Mouse (Mus musculus) CD4-positive helper T cell, adult 2 months (primary cell): Measurements from ENCODE around the gene Oxct1.

Experiments used
- DNase-seq: peaks from one replicate; pipeline ENCODE4 v3.0.0-alpha.2; 2012; ENCODE audit warnings: low read depth, missing footprints, low spot score

Oxct1 gene

DNA sequence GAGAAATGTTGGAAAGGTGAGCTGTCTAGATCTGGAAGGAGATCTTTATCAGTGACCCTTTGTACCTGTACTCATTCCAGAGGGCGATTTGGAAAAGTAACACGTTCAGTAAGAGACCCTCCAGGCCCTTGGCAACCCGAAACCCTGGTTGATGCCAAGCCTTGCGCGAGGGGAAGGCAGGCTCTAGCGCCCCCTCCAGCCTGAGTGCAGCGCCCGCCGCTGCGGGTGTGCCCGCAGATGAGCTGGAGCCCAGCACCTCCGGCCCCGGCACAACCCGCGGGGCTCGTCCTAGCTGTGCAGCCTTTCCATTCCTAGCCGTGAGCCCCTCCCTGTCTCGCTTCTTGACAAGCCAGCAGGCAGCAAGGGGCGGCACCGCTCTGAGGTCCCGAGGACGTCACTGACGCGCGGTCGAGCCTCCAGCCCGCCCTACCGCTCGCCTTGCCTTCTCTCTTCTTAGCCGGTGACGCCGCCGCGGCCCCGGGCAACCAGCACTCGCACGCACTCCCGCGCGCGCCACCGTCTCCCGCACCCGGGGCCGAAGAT lies at the start of gene Oxct1:
Gene Oxct1 (plus strand): TSS at position 153 of the 543 bp plus-strand sequence.
- peak; percentile 91 for DNase-seq

GRCm38 (mm10) chr15:3978279-3978678 lies 47.9 kb upstream of the Oxct1 start:
- DNase-seq: no peak

GRCm38 (mm10) chr15:3979061-3979848 lies 46.9 kb upstream of the Oxct1 start, which contains the start of gene Fbxo4:
Gene Fbxo4, minus strand, starts transcription at chr15:3979573.
- DNase-seq: peak; percentile 81

- peak; percentile 29 for DNase-seq
Observed at GRCm38 (mm10) chr15:3979871-3980270, 46.3 kb upstream of the Oxct1 start.

GRCm38 (mm10) chr15:3982732-3983131 lies 43.5 kb upstream of the Oxct1 start:
- DNase-seq: no peak

DNA sequence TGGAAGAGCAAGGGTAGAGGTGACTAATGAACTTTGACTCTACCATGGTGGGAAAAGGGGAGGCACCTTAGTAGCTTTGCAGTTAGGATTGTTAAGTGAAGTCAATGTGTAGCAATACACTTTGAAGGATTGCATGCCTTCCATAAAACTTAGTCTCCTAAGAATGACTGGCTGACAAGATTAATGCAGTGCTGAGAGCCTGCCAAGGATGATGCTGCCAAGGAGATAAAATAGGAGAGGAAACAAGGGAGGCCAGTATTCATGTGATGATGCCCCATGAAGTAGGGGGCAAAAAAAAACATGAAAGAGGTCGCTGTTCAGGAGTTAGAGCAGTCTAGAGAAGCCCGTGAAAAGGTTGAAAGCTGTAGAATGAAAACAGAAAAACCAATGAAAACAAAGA lies 41.3 kb upstream of the Oxct1 start:
- no peak for DNase-seq

DNA sequence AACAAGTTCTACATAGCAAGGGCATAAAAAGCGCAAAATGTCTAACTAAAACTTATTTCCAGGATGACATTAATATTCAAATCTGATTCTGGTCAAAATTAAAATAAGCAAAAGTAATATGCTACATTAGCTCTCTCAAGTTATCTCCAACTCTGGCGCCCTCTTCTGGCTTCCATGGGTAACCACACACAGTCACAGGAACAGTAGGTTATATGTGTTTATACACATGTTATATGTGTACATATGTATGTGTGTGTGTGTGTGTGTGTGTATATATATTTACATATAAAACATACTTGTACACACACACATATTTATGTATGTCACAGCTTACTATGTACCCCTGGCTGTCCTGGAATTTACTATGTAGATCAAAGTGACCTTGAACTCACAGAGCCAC lies 38.2 kb upstream of the Oxct1 start:
- DNase-seq: peak; percentile 47

- peak; percentile 68 for DNase-seq
Observed at GRCm38 (mm10) chr15:3994852-3995447, 31.2 kb upstream of the Oxct1 start.

- DNase-seq: peak; percentile 99
Observed at GRCm38 (mm10) chr15:3995448-3996266, 30.5 kb upstream of the Oxct1 start, which contains the start of gene AW549877. Gene AW549877, minus strand, starts transcription at chr15:3995744.

GRCm38 (mm10) chr15:3996267-3997010 lies 29.7 kb upstream of the Oxct1 start:
- no peak for DNase-seq

DNA sequence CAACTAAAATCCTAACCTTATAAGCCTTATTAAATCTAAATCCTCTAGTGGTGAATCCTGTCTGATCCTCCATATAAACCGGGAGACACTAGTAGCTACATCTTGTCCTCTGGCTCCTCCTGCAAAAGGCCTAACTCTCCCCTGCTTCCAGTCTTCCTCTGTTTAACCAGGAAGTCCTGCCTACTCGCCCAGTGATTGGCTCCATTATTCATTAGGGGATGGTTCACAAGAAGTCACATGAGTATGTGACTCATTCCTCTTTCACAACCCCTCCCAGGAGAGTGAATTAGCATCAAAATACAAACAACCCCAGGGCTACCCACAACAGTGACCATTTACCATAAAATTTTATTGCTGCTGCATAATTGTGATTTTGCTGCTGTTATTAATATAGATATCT lies 27.0 kb upstream of the Oxct1 start:
- DNase-seq: no peak

DNA sequence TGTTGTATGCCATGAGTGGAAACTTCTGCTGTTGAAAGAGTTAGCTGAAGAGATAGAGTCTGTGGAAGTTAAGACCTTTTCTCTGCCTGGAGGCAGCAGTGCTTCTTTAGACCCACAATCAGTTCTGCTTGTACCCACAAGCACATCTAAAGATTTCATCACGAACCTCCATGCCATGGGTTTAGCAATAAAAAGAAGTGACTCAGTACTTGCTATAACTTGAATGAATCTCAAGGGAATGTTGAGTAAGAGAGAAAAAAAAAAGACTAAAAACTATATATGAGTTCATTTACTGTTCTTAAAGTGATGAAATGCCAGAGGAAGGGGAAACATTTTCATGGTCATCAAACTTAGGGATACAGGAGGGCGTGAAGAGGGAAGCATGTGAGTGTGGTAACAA lies 25.6 kb upstream of the Oxct1 start:
- no peak for DNase-seq

- DNase-seq: no peak
Observed at GRCm38 (mm10) chr15:4013873-4014272, 12.3 kb upstream of the Oxct1 start.

DNA sequence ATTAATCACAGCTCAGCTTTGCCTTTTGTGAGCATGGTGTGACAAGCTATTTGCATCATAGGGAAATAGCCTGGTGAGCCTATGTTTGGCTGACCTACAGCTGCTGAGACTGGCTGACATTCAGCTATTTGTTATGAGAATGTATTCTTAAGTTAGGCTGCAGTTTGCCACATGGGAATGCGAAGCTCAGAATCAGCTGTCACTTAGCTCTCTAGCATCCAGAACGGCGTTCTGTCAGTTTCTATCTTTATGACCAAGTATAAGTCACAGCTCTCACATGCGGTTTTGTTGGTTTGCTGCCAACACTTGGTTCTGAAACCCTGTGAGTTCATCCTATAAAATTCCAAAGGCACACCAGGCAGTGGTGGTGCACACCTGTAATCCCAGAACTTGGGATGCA lies 5.5 kb upstream of the Oxct1 start:
- no peak for DNase-seq

GRCm38 (mm10) chr15:4023747-4024146 lies 2.4 kb upstream of the Oxct1 start:
- no peak for DNase-seq

GRCm38 (mm10) chr15:4024726-4025507 lies 1.3 kb upstream of the Oxct1 start:
- DNase-seq: no peak

- no peak for DNase-seq
Observed at GRCm38 (mm10) chr15:4025508-4025904, 677 bp upstream of the Oxct1 start.

DNA sequence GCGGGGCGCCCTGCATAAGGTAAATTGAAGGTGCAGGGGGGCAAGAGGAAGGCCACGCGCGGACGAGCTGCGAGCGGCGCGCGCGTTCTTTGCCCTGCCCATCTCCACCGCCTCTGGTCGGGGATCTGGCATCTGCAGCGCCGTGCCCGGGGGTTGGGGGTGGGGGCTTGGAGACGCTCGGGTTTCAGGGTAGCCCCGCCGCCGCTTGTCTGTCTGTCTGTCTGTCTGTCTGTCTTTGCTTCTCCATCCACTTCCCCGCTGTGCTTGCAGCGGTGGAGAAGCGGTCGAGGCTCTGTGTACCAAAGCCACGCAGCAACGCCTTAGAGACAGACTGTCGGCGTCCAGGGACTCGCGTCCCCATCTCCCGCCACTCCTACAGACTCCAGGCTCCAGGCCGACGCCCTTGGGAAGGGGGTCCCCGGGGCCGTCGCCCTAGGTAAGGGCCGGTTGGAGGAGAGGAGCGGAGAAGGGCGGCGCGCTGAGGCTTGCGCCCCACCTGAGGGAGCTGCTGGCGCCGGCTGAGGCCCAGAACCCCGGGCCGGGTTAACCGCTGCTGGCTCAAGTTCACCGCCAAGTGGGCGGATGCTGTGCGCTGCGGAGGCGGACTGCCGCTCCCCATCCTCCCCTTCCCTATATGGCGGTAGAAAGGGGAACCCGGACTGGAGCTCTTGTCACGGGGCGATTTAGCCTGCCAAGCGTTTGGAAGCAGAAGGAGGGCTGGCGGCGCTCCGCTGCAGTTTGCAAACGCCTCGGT lies 825 bp downstream of the Oxct1 start:
- DNase-seq: peak; percentile 82

- no peak for DNase-seq
Observed at GRCm38 (mm10) chr15:4027671-4028410, 1.7 kb downstream of the Oxct1 start.
